Mouse (Mus musculus): ENCODE data around the gene Map2k1. TPM values are rescaled to one million over a fixed set of nuclear protein-coding genes. Genes with fewer than 3 reads are reported as not detected.

Gene Map2k1
- polyA plus RNA-seq, 1 experiment from 2014 or later = 100 TPM

GRCm38 (mm10) chr9:64259906-64260305, 6.5 kb upstream of the Map2k1 start:
- no peaks in the 10 kb centered on the region for H3K27me3 ChIP-seq (ENCODE audit: control insufficient read depth, insufficient read depth, low read length)
- no peak overlapping the region for H3K9ac ChIP-seq (ENCODE audit: low read depth, low read length)
- H3K4me2 ChIP-seq = no peak overlapping the region
- WGBS (ENCODE audit: insufficient replicate concordance) = 81% methylated on average over 5 of the region's 5 CpGs
- H3K4me3 ChIP-seq (ENCODE audit: low read depth, low read length) = no peak overlapping the region
- ATAC-seq (replicated peaks; ENCODE audit: insufficient number of reproducible peaks, low FRiP score, low TSS enrichment) = no peak
- no peak overlapping the region for H3K27ac ChIP-seq (ENCODE audit: low read depth, low read length)
- H3K9me3 ChIP-seq (replicated peaks; ENCODE audit: control insufficient read depth, low read length) = no peaks in the 10 kb centered on the region
- H3K4me1 ChIP-seq (ENCODE audit: control insufficient read depth, insufficient read depth, low read length) = no peaks in the 10 kb centered on the region
- H3K36me3 ChIP-seq (ENCODE audit: control insufficient read depth, insufficient read depth, low read length) = no peaks in the 10 kb centered on the region

GRCm38 (mm10) chr9:64256204-64256603, 2.8 kb upstream of the Map2k1 start:
- WGBS (ENCODE audit: insufficient replicate concordance) = 81% methylated on average over 3 of the region's 3 CpGs

GRCm38 (mm10) chr9:64255422-64255821, 2.0 kb upstream of the Map2k1 start:
- Histone ChIP-seq H3K9ac (ENCODE audit: low read depth, low read length) (no peak overlapping the region), H3K27me3 (ENCODE audit: control insufficient read depth, insufficient read depth, low read length) (no peaks in the 10 kb centered on the region), H3K27ac (ENCODE audit: low read depth, low read length) (no peak overlapping the region), H3K9me3 (replicated peaks; ENCODE audit: control insufficient read depth, low read length) (no peaks in the 10 kb centered on the region), H3K4me2 (no peak overlapping the region), H3K4me1 (ENCODE audit: control insufficient read depth, insufficient read depth, low read length) (peaks cover 12% of the 10 kb centered on the region), H3K4me3 (ENCODE audit: low read depth, low read length) (no peak overlapping the region), H3K36me3 (ENCODE audit: control insufficient read depth, insufficient read depth, low read length) (no peaks in the 10 kb centered on the region)
- ATAC-seq (replicated peaks; ENCODE audit: insufficient number of reproducible peaks, low FRiP score, low TSS enrichment) = no peak
- WGBS (ENCODE audit: insufficient replicate concordance) = 68% methylated on average over 3 of the region's 3 CpGs

More at GRCm38 (mm10) chr9:64256204-64256603, 2.8 kb upstream of the Map2k1 start:
- Histone ChIP-seq H3K4me2 (no peak overlapping the region), H3K36me3 (ENCODE audit: control insufficient read depth, insufficient read depth, low read length) (no peaks in the 10 kb centered on the region), H3K9ac (ENCODE audit: low read depth, low read length) (no peak overlapping the region), H3K9me3 (replicated peaks; ENCODE audit: control insufficient read depth, low read length) (no peaks in the 10 kb centered on the region), H3K4me1 (ENCODE audit: control insufficient read depth, insufficient read depth, low read length) (peaks cover 9% of the 10 kb centered on the region), H3K4me3 (ENCODE audit: low read depth, low read length) (no peak overlapping the region), H3K27ac (ENCODE audit: low read depth, low read length) (no peak overlapping the region), H3K27me3 (ENCODE audit: control insufficient read depth, insufficient read depth, low read length) (no peaks in the 10 kb centered on the region)
- no peak for ATAC-seq (replicated peaks; ENCODE audit: insufficient number of reproducible peaks, low FRiP score, low TSS enrichment)

- Histone ChIP-seq H3K4me2 (peak overlapping the region; percentile 76), H3K9ac (ENCODE audit: low read depth, low read length) (peak overlapping the region; percentile 88), H3K27ac (ENCODE audit: low read depth, low read length) (peak overlapping the region; percentile 91), H3K4me3 (ENCODE audit: low read depth, low read length) (peak overlapping the region; percentile 83), H3K36me3 (ENCODE audit: control insufficient read depth, insufficient read depth, low read length) (no peaks in the 10 kb centered on the region), H3K9me3 (replicated peaks; ENCODE audit: control insufficient read depth, low read length) (no peaks in the 10 kb centered on the region), H3K4me1 (ENCODE audit: control insufficient read depth, insufficient read depth, low read length) (peaks cover 15% of the 10 kb centered on the region), H3K27me3 (ENCODE audit: control insufficient read depth, insufficient read depth, low read length) (no peaks in the 10 kb centered on the region)
- no peak for ATAC-seq (replicated peaks; ENCODE audit: insufficient number of reproducible peaks, low FRiP score, low TSS enrichment)
- 0% methylated on average over 16 of the region's 16 CpGs for WGBS (ENCODE audit: insufficient replicate concordance)
These were observed 825 bp downstream of the Map2k1 start for GRCm38 (mm10) chr9:64252591-64253020.

- Histone ChIP-seq H3K4me1 (ENCODE audit: control insufficient read depth, insufficient read depth, low read length) (peaks cover 15% of the 10 kb centered on the region), H3K9me3 (replicated peaks; ENCODE audit: control insufficient read depth, low read length) (no peaks in the 10 kb centered on the region), H3K27ac (ENCODE audit: low read depth, low read length) (no peak overlapping the region), H3K36me3 (ENCODE audit: control insufficient read depth, insufficient read depth, low read length) (no peaks in the 10 kb centered on the region), H3K4me2 (no peak overlapping the region), H3K4me3 (ENCODE audit: low read depth, low read length) (no peak overlapping the region), H3K9ac (ENCODE audit: low read depth, low read length) (no peak overlapping the region), H3K27me3 (ENCODE audit: control insufficient read depth, insufficient read depth, low read length) (no peaks in the 10 kb centered on the region)
- no peak for ATAC-seq (replicated peaks; ENCODE audit: insufficient number of reproducible peaks, low FRiP score, low TSS enrichment)
These were observed 3.2 kb downstream of the Map2k1 start for GRCm38 (mm10) chr9:64250111-64250730.

- H3K9ac ChIP-seq (ENCODE audit: low read depth, low read length) = no peak overlapping the region
- H3K27ac ChIP-seq (ENCODE audit: low read depth, low read length) = no peak overlapping the region
- H3K36me3 ChIP-seq (ENCODE audit: control insufficient read depth, insufficient read depth, low read length) = no peaks in the 10 kb centered on the region
- H3K4me2 ChIP-seq = no peak overlapping the region
- no peaks in the 10 kb centered on the region for H3K9me3 ChIP-seq (replicated peaks; ENCODE audit: control insufficient read depth, low read length)
- WGBS (ENCODE audit: insufficient replicate concordance) = 81% methylated on average over 1 of the region's 1 CpGs
- peaks cover 15% of the 10 kb centered on the region for H3K4me1 ChIP-seq (ENCODE audit: control insufficient read depth, insufficient read depth, low read length)
- no peaks in the 10 kb centered on the region for H3K27me3 ChIP-seq (ENCODE audit: control insufficient read depth, insufficient read depth, low read length)
- no peak for ATAC-seq (replicated peaks; ENCODE audit: insufficient number of reproducible peaks, low FRiP score, low TSS enrichment)
- H3K4me3 ChIP-seq (ENCODE audit: low read depth, low read length) = no peak overlapping the region
These were observed 4.1 kb downstream of the Map2k1 start for GRCm38 (mm10) chr9:64249371-64249770.

DNA sequence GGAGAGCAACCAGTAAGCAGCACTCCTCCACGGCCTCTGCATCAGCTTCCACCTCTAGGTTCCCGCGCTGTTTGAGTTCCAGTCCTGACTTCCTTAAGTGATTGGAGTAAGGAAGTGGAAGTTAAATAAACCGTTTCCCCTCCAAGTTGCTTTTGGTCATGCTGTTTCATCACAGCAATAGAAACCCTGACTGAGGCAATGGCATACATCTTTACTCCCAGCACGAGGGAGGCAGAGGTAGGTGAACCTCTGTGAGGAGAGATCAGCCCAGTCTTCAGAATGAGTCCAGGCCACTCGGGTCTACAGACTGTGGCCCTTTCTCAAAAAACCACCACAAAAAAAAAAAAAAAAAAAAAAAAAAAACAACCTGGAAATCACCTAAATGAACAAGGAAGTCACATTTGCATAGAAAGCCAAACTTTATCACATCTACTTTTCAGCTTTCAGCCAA, 11.0 kb downstream of the Map2k1 start:
- peaks cover 8% of the 10 kb centered on the region for H3K4me1 ChIP-seq (ENCODE audit: control insufficient read depth, insufficient read depth, low read length)
- no peak for ATAC-seq (replicated peaks; ENCODE audit: insufficient number of reproducible peaks, low FRiP score, low TSS enrichment)
- H3K27ac ChIP-seq (ENCODE audit: low read depth, low read length) = no peak overlapping the region
- no peak overlapping the region for H3K9ac ChIP-seq (ENCODE audit: low read depth, low read length)
- 57% methylated on average over 6 of the region's 6 CpGs for WGBS (ENCODE audit: insufficient replicate concordance)
- no peak overlapping the region for H3K4me3 ChIP-seq (ENCODE audit: low read depth, low read length)
- H3K4me2 ChIP-seq = no peak overlapping the region
- H3K36me3 ChIP-seq (ENCODE audit: control insufficient read depth, insufficient read depth, low read length) = no peaks in the 10 kb centered on the region
- no peaks in the 10 kb centered on the region for H3K9me3 ChIP-seq (replicated peaks; ENCODE audit: control insufficient read depth, low read length)
- H3K27me3 ChIP-seq (ENCODE audit: control insufficient read depth, insufficient read depth, low read length) = no peaks in the 10 kb centered on the region

DNA sequence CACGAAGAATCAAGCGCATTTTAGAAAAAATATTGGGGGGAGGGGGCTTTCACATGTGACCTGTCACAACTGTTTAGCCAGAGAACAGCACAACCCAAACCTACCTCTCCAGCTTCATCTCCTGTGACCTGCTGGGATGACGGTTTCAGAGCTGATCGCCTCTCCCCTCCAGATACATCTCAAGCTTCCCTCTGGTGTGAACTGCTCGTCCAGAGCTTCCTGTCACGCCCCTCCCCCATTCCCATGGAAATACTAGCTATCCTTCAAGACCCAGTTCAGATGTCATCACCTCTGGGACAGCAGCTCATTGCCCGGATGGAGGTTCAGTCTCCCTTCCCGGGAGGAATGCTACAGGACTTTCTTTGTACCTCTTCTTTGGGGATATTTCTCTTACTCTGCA, 12.8 kb downstream of the Map2k1 start:
- peaks cover 8% of the 10 kb centered on the region for H3K4me1 ChIP-seq (ENCODE audit: control insufficient read depth, insufficient read depth, low read length)
- no peak overlapping the region for H3K4me3 ChIP-seq (ENCODE audit: low read depth, low read length)
- 14% methylated on average over 8 of the region's 8 CpGs for WGBS (ENCODE audit: insufficient replicate concordance)
- peak overlapping the region; percentile 34; the same call in 1 of the 2 replicates for H3K9ac ChIP-seq (ENCODE audit: low read depth, low read length)
- H3K36me3 ChIP-seq (ENCODE audit: control insufficient read depth, insufficient read depth, low read length) = peaks cover 4% of the 10 kb centered on the region; the same call in 1 of the 2 replicates
- peak overlapping the region; percentile 53 for H3K4me2 ChIP-seq
- no peaks in the 10 kb centered on the region for H3K27me3 ChIP-seq (ENCODE audit: control insufficient read depth, insufficient read depth, low read length)
- ATAC-seq (replicated peaks; ENCODE audit: insufficient number of reproducible peaks, low FRiP score, low TSS enrichment) = peak; percentile 46; the same call in 1 of the 2 replicates
- no peaks in the 10 kb centered on the region for H3K9me3 ChIP-seq (replicated peaks; ENCODE audit: control insufficient read depth, low read length)
- H3K27ac ChIP-seq (ENCODE audit: low read depth, low read length) = peak overlapping the region; percentile 71

- H3K9me3 ChIP-seq (replicated peaks; ENCODE audit: control insufficient read depth, low read length) = no peaks in the 10 kb centered on the region
- H3K36me3 ChIP-seq (ENCODE audit: control insufficient read depth, insufficient read depth, low read length) = peaks cover 4% of the 10 kb centered on the region; the same call in 1 of the 2 replicates
- peaks cover 8% of the 10 kb centered on the region for H3K4me1 ChIP-seq (ENCODE audit: control insufficient read depth, insufficient read depth, low read length)
- peak overlapping the region; percentile 53 for H3K4me2 ChIP-seq
- 55% methylated on average over 2 of the region's 2 CpGs for WGBS (ENCODE audit: insufficient replicate concordance)
- no peak overlapping the region for H3K9ac ChIP-seq (ENCODE audit: low read depth, low read length)
- no peak overlapping the region for H3K27ac ChIP-seq (ENCODE audit: low read depth, low read length)
- no peak overlapping the region for H3K4me3 ChIP-seq (ENCODE audit: low read depth, low read length)
- no peaks in the 10 kb centered on the region for H3K27me3 ChIP-seq (ENCODE audit: control insufficient read depth, insufficient read depth, low read length)
- no peak for ATAC-seq (replicated peaks; ENCODE audit: insufficient number of reproducible peaks, low FRiP score, low TSS enrichment)
These were observed 13.3 kb downstream of the Map2k1 start for GRCm38 (mm10) chr9:64240116-64240515.
